Mouse (Mus musculus): ENCODE results near the gene Gpr18. TPM values are rescaled to one million over a fixed set of nuclear protein-coding genes. Genes with fewer than 3 reads are reported as not detected.

Gene Gpr18
- total RNA-seq (2023), result 152 TPM

GRCm38 (mm10) chr14:121915621-121916020 lies at the start of gene Gpr18:
Gene Gpr18 (minus strand): TSS chr14:121915781.

GRCm38 (mm10) chr14:121964990-121965389 lies 49.4 kb upstream of the Gpr18 start, which contains the start of gene Gpr183:
Gene Gpr183 (minus strand): TSS chr14:121965195.

GRCm38 (mm10) chr14:121878176-121878858 lies 37.3 kb downstream of the Gpr18 start, which contains the start of gene Ubac2:
Gene Ubac2 (plus strand): TSS chr14:121878620.

Other genes with a start within 250 kb of the Gpr18 start
- 22.6 TPM for gene Dock9, start 117.9 kb downstream of the Gpr18 start, total RNA-seq (2023)
- 99.3 TPM for gene Ubac2, start 37.2 kb downstream of the Gpr18 start, total RNA-seq (2023)
- gene Gpr183, start 49.4 kb upstream of the Gpr18 start, total RNA-seq (2023), result 301 TPM
- 5.3 TPM for gene Timm8a2, start 118.9 kb upstream of the Gpr18 start, total RNA-seq (2023)
- gene Tm9sf2, start 191.3 kb upstream of the Gpr18 start, total RNA-seq (2023), result 73.1 TPM